9 mouse cellular contexts compared by ENCODE assay signal in the genomic region with DNA sequence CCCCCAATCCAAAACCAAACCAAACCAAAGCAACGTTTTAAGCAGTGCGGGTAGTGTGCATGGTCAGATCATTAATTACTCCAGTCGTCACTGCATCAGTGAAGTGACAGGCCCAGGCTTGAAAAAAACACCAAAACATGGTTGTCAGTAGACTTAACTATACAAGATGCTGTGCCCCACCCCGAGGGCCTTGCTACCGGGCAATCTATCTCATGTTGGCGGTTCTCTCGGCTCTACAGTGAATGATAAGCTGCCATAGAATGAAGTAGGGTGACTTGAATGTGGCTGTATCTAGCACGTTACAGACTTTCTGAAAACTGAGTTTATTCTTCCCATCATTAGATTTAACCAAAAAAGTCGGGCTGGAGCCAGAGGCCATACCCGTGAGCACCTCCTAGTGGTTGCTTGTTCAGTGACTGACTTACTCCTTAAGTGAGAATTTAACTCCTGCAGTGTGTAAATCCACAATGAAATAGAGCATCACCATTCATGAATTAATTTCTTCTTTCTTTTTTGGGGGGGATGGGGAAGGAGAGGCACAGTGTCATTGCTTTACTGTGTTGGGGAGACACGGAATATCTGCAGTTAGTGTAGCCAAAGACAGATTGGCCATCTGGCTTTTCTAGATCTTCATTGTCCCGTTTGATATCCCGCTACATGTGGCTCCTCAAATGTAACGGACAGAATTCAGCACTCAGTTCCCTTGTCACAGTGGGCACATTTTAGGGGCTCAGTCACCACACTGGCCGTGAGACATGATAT.
DNase-seq lines count a peak whose midpoint lies in the region; ATAC-seq and TF ChIP-seq lines count a peak whose summit lies in the region.
"Had no signal": no experiment of that assay in that cellular context is flagged by ENCODE, and none has a peak within 500 bp of the region (broad histone marks: within the 10 kb centered on the region; RNA-seq: fewer than 3 reads in every experiment).

No protein-coding gene starts in this region.

- no peak overlapping the region for H3K27ac ChIP-seq in intestine, postnatal 0 days (ENCODE audit: low read depth, low read length)
- no peak overlapping the region for H3K27ac ChIP-seq in hindbrain, embryonic 11.5 days (ENCODE audit: low read depth, low read length)

- H3K4me1 ChIP-seq in intestine, postnatal 0 days (replicated peaks; ENCODE audit: control insufficient read depth, insufficient read depth, low read length) = no peaks in the 10 kb centered on the region
- H3K4me1 ChIP-seq in hindbrain, embryonic 11.5 days (replicated peaks; ENCODE audit: control insufficient read depth, insufficient read depth, low read length) = no peaks in the 10 kb centered on the region

- no peak overlapping the region for H3K4me3 ChIP-seq in intestine, postnatal 0 days (ENCODE audit: low read depth, low read length)
- H3K4me3 ChIP-seq in hindbrain, embryonic 11.5 days (ENCODE audit: low read depth, low read length) = no peak overlapping the region

- H3K9me3 ChIP-seq in intestine, postnatal 0 days (ENCODE audit: control insufficient read depth) = no peaks in the 10 kb centered on the region
- no peaks in the 10 kb centered on the region for H3K9me3 ChIP-seq in hindbrain, embryonic 11.5 days (ENCODE audit: control insufficient read depth, low read length)

- peaks cover 3% of the 10 kb centered on the region for H3K36me3 ChIP-seq in intestine, postnatal 0 days (ENCODE audit: control insufficient read depth, insufficient read depth)
- H3K36me3 ChIP-seq in hindbrain, embryonic 11.5 days (ENCODE audit: control insufficient read depth, insufficient read depth, low read length) = no peaks in the 10 kb centered on the region
- H3K36me3 ChIP-seq: G1E had no signal

- peak; percentile 40 for DNase-seq in embryo, embryonic 10 days (ENCODE audit: low spot score)
- DNase-seq in embryo, embryonic 9.5 days (ENCODE audit: extremely low spot score) = no peak
- peak; percentile 38 for DNase-seq in urinary bladder, postnatal 14 days (ENCODE audit: low spot score)
- DNase-seq in urinary bladder, adult 18-20 months (ENCODE audit: low spot score in 2 of 2) = no peak
- no peak for DNase-seq in spleen, adult 18-20 months
- DNase-seq in hindbrain, embryonic 11.5 days (ENCODE audit: low spot score) = no peak
- DNase-seq in left cerebral cortex, adult 11 months (ENCODE audit: low spot score) = no peak

- no peak overlapping the region for H3K9ac ChIP-seq in intestine, postnatal 0 days (ENCODE audit: low read depth, low read length)
- no peak overlapping the region for H3K9ac ChIP-seq in hindbrain, embryonic 11.5 days (ENCODE audit: low read depth, low read length)

- no peaks in the 10 kb centered on the region for H3K27me3 ChIP-seq in intestine, postnatal 0 days (replicated peaks; ENCODE audit: control insufficient read depth, insufficient read depth, low read length)
- no peaks in the 10 kb centered on the region for H3K27me3 ChIP-seq in hindbrain, embryonic 11.5 days (ENCODE audit: control insufficient read depth, insufficient read depth, low read length)

- no peak overlapping the region for H3K4me2 ChIP-seq in intestine, postnatal 0 days (replicated peaks; ENCODE audit: low read depth)
- no peak overlapping the region for H3K4me2 ChIP-seq in hindbrain, embryonic 11.5 days (replicated peaks; ENCODE audit: low read depth, low read length)

- peak; percentile 72 for TF ChIP-seq CTCF in intestine, postnatal 0 days (IDR thresholded peaks at IDR 0.05; ENCODE audit: low read depth)

- no peak for ATAC-seq in intestine, postnatal 0 days
- no peak for ATAC-seq in hindbrain, embryonic 11.5 days (ENCODE audit: low FRiP score)

- WGBS in intestine, postnatal 0 days = 61% methylated on average over 15 of the region's 15 CpGs
- 72% methylated on average over 15 of the region's 15 CpGs for WGBS in hindbrain, embryonic 11.5 days

Comparison
In these comparisons a context has a peak if more than half of its experiments do, and no peak if none do; other contexts are left out.
1. DNase-seq: peak in embryo, embryonic 10 days (single experiment) and urinary bladder, postnatal 14 days (single experiment); none in embryo, embryonic 9.5 days (single experiment), urinary bladder, adult 18-20 months (0 of 2), spleen, adult 18-20 months (0 of 2), hindbrain, embryonic 11.5 days (single experiment) and left cerebral cortex, adult 11 months (single experiment).